Comparison of ENCODE assay signal across 8 mouse cellular contexts in the genomic region with DNA sequence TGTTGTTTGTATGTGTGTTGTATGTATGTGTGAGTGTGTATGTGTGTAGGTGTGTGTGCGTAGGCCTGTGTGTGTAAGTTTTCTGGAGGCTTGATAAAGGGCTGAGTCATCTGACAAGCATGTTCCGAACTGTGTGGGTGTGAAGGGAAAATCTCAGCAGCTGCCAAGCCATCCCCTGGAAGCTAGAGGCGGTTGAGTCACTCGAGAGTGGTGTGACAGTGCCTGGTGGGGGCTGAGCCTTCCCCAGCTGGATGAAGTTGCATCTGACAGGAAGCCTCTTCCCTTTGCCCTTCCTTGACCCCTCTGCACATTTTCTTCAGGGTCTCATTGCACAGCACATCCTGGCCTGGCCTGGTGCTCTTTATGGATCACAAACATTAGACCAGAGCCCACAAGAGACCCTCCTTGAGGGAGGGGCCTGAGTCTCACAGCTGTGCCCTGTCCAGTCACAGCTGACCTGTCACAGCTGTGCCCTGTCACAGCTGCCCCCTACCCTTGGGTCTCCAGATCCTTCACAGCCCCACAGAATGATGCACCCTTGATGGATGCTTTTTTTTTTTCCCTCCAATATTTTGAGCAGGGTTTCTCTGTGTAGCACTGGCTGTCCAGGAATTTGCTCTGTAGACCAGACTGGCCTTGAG. TPM values are rescaled to one million over a fixed set of nuclear protein-coding genes. Genes with fewer than 3 reads are reported as not detected.
DNase-seq lines count a peak whose midpoint lies in the region; ATAC-seq lines count a peak whose summit lies in the region.

No protein-coding gene starts in this region.

- intact Hi-C loops in left cerebral cortex, postnatal 4 days (cut with DNase I) = no loop called here

- ATAC-seq in heart, embryonic 12.5 days (ENCODE audit: insufficient number of reproducible peaks, low FRiP score) = peak; percentile 89

- peak overlapping the region; percentile 74 for H3K27ac ChIP-seq in heart, embryonic 12.5 days (ENCODE audit: poor library complexity, severe bottlenecking)

- H3K36me3 ChIP-seq in heart, embryonic 12.5 days = peaks cover 46% of the 10 kb centered on the region

- no peaks in the 10 kb centered on the region for H3K27me3 ChIP-seq in heart, embryonic 12.5 days (replicated peaks)

- no peak overlapping the region for H3K4me3 ChIP-seq in heart, embryonic 12.5 days

- H3K4me2 ChIP-seq in heart, embryonic 12.5 days = no peak overlapping the region

- peak; percentile 74 for DNase-seq in left cerebral cortex, adult 11 months (ENCODE audit: low spot score)
- no peak for DNase-seq in left cerebral cortex, postnatal 4 days
- DNase-seq in adrenal gland, postnatal 36 days = peak; percentile 75 to 80
- peak; percentile 43 to 92 for DNase-seq in left cerebral cortex, adult 8-10 months (ENCODE audit: low spot score in 2 of 2)
- peak; percentile 79 to 87 for DNase-seq in right cerebral cortex, postnatal 36 days (ENCODE audit: low spot score in 2 of 2)
- DNase-seq in cerebellum, adult 11-12 months = no peak
- no peak for DNase-seq in spleen, postnatal 36 days (ENCODE audit: low spot score in 2 of 2)

- peaks cover 11% of the 10 kb centered on the region for H3K9me3 ChIP-seq in heart, embryonic 12.5 days (replicated peaks)

- peaks cover 27% of the 10 kb centered on the region for H3K4me1 ChIP-seq in heart, embryonic 12.5 days (replicated peaks)

- no peak overlapping the region for H3K9ac ChIP-seq in heart, embryonic 12.5 days

- 18% methylated on average over 4 of the region's 4 CpGs for WGBS in heart, embryonic 12.5 days

RNA-seq across cellular contexts. Expression of a gene that starts 30.6 kb away (rescaled TPM):
- 1 to 10 TPM; 3.4 to 4.6 TPM for total RNA-seq in left cerebral cortex, postnatal 4 days (2021)
- 1 to 10 TPM; 6.5 to 7.0 TPM for total RNA-seq in adrenal gland, postnatal 36 days (2021)
- polyA plus RNA-seq in heart, embryonic 12.5 days (2016; fragmentation: Nextera tagmentation; extraction: Ambion mirVana) = 10.6 and 10.8 TPM in 2 replicates
- 1 to 10 TPM; 5.2 to 8.7 (median 6.4) TPM for total RNA-seq in left cerebral cortex, adult 8-10 months (2022)

Comparison
In these comparisons a context has a peak if more than half of its experiments do, and no peak if none do; other contexts are left out.
1. DNase-seq: peak in left cerebral cortex, adult 11 months (single experiment), adrenal gland, postnatal 36 days (2 of 2), left cerebral cortex, adult 8-10 months (2 of 2) and right cerebral cortex, postnatal 36 days (2 of 2); none in left cerebral cortex, postnatal 4 days (single experiment), cerebellum, adult 11-12 months (single experiment) and spleen, postnatal 36 days (0 of 2).